Mouse (Mus musculus) forelimb bud, embryonic 11.5 days (tissue): Measurements from ENCODE around the gene Art3.

Experiments used
- DNase-seq: peaks from one replicate; pipeline ENCODE4 v3.0.0-alpha.2; 2012; ENCODE audit warnings: low read depth, low spot score

The Art3 gene

GRCm38 (mm10) chr5:92376795-92377405 is 45.3 kb downstream of the Art3 start:
- DNase-seq: no peak

GRCm38 (mm10) chr5:92381550-92382348 is 50.1 kb downstream of the Art3 start:
- DNase-seq: peak; percentile 85

GRCm38 (mm10) chr5:92382349-92382679 is 50.7 kb downstream of the Art3 start:
- DNase-seq: no peak

DNA sequence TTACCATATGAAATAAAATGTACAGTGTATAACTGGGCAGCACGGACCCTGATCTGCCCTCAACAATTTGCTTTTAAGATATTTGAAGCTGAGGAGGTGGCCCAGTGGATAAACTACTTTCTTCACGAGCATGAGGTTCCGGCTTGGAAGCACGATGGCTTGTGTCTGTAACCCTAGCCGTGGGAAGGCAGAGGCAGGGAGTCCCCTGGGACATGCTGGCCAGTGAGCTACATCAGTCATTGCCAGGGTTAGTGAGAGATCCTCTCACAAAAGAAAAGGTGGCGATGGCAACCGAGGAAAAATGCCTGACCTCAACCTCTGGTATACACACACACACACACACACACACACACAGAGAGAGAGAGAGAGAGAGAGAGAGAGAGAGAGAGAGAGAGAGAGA is 52.1 kb downstream of the Art3 start:
- DNase-seq: no peak

GRCm38 (mm10) chr5:92384855-92385254 is 53.2 kb downstream of the Art3 start:
- DNase-seq: no peak

GRCm38 (mm10) chr5:92386102-92386501 is 54.5 kb downstream of the Art3 start:
- no peak for DNase-seq

GRCm38 (mm10) chr5:92386643-92387042 is 55.0 kb downstream of the Art3 start:
- no peak for DNase-seq

GRCm38 (mm10) chr5:92387433-92387832 is 55.8 kb downstream of the Art3 start:
- no peak for DNase-seq

DNA sequence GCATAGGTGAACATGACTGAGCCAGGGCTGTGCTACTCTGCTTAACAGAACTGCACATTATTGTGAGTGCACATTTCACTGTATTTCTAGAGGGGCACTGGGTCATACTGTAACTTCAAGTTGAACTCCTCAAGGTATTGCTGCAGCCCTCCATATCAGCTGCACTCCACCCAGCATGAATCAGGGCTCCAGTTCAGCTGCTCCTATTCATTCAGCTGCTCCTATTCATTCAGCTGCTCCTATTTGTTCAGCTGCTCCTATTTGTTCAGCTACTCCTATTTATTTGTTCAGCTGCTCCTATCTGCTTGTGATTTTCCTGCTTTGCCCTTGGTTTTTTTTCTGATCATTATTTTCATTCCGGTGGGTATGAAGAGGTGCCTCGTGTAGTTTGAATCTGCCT is 58.4 kb downstream of the Art3 start:
- no peak for DNase-seq

DNA sequence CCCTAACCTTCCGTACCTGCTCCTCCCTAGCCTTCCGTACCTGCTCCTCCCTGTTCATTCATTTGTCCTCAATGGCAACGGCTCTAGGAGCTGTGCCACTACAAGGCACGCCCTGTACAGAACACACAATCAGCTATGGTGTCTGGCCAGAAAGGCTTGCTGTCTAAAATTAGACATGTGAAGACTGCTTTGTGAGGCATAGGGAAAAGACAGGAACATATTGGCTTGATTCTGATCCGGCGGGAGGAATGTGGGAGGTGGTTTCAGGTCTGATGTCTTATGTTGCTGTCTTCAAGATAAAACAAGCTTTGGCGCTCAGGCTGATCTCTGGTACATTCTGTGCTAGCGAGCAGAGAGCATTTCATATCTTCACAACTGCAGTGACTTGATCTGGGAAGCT is 59.0 kb downstream of the Art3 start:
- no peak for DNase-seq

GRCm38 (mm10) chr5:92392542-92392941 is 60.9 kb downstream of the Art3 start:
- no peak for DNase-seq

GRCm38 (mm10) chr5:92393863-92394262 is 62.2 kb downstream of the Art3 start:
- DNase-seq: no peak

- no peak for DNase-seq
Observed at GRCm38 (mm10) chr5:92395764-92396163, 64.1 kb downstream of the Art3 start.

- DNase-seq: no peak
Observed at GRCm38 (mm10) chr5:92396476-92396875, 64.8 kb downstream of the Art3 start.

DNA sequence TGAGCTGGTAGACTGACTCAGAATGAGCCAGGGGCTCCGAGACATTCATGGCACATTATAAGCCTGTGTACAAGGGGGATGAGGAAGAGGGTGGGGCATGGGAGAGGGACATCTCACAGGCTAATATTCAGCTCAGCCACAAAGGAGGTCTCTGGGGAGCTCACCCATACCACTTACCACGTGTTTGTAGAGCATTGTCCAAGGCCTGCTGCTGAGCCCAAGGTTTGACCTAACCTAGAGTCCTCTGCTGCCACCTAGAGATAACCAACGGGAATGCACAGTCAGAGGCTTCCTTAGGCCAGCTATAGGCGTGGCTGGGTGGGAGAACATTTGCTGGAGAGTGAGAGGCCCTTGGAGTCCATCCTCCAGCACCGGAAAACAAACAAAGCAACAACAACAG is 66.5 kb downstream of the Art3 start:
- DNase-seq: peak; percentile 86

DNA sequence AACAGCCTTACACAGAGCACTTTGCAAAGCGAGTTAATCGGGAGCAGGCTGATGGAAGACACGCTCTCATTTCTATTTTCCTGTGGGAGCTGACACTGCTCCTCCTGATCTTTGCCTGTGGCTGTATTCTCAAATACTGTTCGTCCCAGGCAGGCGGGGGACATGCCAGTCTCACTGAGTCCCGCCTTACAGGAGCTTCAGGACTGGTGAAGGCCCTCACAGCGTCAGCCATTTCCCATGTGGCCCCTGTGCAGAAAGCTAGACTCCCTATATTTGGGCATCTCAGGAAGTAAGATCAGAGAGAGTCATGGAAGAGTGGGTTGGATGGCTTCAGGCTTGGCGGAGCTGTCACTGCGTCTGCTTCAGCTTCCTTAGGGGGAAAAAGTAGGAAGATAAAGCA is 71.2 kb downstream of the Art3 start:
- DNase-seq: no peak

GRCm38 (mm10) chr5:92403562-92404399 is 72.2 kb downstream of the Art3 start:
- peak; percentile 74 for DNase-seq

GRCm38 (mm10) chr5:92404400-92404678 is 72.7 kb downstream of the Art3 start:
- no peak for DNase-seq

DNA sequence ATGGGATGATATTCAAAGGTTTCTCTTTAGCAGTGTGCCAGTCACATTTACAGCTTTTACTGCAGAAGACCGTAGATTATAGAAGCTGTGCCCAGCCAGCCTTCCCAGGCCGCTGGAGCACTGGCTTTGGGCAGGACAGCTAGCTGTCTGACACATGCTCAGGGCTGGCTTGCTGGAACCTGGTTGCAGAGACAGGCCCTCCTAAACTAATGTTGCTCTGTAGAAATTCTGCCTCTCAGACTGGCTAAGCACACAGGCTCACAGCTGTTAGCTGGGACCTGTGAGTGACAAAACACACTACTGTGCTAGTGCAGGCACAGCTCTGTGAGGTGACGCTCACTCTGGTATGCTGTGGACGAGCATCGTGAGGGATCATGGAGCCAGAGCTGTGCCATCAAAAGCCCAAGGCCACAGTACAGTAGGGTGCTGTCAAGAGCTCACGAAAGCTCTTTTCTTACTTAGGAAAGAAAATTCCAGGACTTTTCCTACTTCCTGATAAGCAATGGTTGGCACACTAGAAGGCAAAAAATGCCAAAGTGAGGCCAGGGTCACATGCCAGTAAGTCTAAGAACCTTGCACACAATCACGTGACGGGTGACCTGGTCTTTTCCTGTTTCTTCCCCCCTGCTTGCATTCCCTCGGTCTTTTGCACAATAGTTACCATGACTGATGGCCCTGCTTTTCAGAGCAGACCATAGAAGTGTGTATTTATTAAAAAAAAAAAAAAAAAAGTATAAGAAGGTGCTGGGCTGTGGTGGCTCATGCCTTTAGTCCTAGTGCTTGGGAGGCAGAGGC is 77.9 kb downstream of the Art3 start:
- DNase-seq: no peak

DNA sequence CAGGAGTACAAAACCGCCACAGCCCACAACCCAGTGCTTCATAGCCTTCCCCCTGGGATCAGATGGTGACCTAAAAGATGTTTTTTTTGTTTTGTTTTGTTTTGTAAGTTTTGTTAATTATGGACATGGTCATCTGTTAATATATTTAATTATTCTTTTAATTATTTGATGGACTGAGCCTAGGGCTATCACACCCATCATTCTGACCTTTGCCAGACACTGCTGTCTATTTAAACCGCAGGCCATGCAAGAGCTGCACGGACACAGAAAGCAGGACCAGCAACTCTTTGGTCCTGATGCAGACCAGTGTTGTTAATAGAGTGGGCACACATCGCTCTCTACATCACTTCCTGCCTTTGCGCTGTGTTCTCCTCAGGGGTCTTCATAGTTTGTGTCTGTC is 78.9 kb downstream of the Art3 start:
- DNase-seq: no peak

GRCm38 (mm10) chr5:92411461-92412140 is 80.0 kb downstream of the Art3 start:
- DNase-seq: no peak
